8 mouse cellular contexts compared by ENCODE assay signal in the genomic region with DNA sequence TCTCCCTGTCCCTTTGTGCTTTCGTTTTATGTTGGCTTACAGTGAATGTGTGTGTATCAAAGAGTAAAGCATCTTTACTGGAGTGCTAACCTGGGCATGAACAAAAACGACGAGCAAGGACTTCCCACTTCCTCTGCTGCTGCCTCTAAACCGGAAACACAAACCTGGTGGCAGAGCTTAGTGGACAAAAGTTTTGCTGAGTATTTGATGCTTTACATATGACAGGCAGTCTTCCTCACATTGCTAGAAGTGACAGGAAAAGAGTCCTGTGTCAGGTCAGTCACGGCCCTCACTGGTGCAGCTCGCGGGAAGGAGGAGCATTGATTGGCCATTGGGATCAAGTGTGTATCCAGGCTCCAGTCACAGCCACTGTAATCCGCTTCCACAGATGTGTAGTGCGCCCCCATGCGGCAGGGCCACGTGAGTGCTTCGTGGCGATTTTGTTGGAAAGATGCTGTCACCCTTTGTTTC. TPM values are rescaled to one million over a fixed set of nuclear protein-coding genes. Genes with fewer than 3 reads are reported as not detected.
A peak's percentile ranks its signal among the peaks of the same experiment; 100 is the strongest.
DNase-seq lines count a peak whose midpoint lies in the region; ATAC-seq and TF ChIP-seq lines count a peak whose summit lies in the region.

No protein-coding gene starts in this region.

- peak; percentile 90 for DNase-seq in CD4-positive, CD25-positive, alpha-beta regulatory T cell, adult 2 months (ENCODE audit: low read depth, low spot score)
- DNase-seq in kidney, postnatal 10 days: peak; percentile 89
- peak; percentile 87 for DNase-seq in liver, embryonic 11.5 days (ENCODE audit: low spot score)
- DNase-seq in spleen, postnatal 4 days (ENCODE audit: low spot score in 2 of 2): peak; percentile 86 to 93

- peak overlapping the region; percentile 56 for H3K9ac ChIP-seq in heart, embryonic 14.5 days (ENCODE audit: low read length)
- peak overlapping the region; percentile 50 for H3K9ac ChIP-seq in liver, embryonic 11.5 days (ENCODE audit: low read depth, low read length)

- peak overlapping the region; percentile 55 for H3K4me3 ChIP-seq in brown adipose tissue, adult 24 weeks (ENCODE audit: insufficient read depth, low read depth, low read length)
- H3K4me3 ChIP-seq in heart, embryonic 14.5 days (ENCODE audit: control insufficient read depth in 1 of 2, insufficient read depth in 1 of 2, low read depth in 1 of 2, low read length in 2 of 2): peak overlapping the region; percentile 44 to 45
- peak overlapping the region; percentile 52 for H3K4me3 ChIP-seq in liver, embryonic 11.5 days (ENCODE audit: low read depth, low read length)
- H3K4me3 ChIP-seq in myocyte: no peak overlapping the region

- peaks cover 41% of the 10 kb centered on the region for H3K4me1 ChIP-seq in brown adipose tissue, adult 24 weeks (ENCODE audit: control insufficient read depth, insufficient read depth, insufficient read length, low read length)
- peaks cover 38 to 82% of the 10 kb centered on the region in 2 experiments for H3K4me1 ChIP-seq in heart, embryonic 14.5 days (ENCODE audit: control insufficient read depth in 2 of 2, insufficient read depth in 2 of 2, low read length in 2 of 2)
- peaks cover 55% of the 10 kb centered on the region for H3K4me1 ChIP-seq in liver, embryonic 11.5 days (replicated peaks; ENCODE audit: control insufficient read depth, insufficient read depth, low read length)

- no peaks in the 10 kb centered on the region for H3K9me3 ChIP-seq in heart, embryonic 14.5 days (ENCODE audit: control insufficient read depth, low read length)
- H3K9me3 ChIP-seq in liver, embryonic 11.5 days (ENCODE audit: control insufficient read depth, low read length): no peaks in the 10 kb centered on the region

- H3ac ChIP-seq in myocyte (ENCODE audit: control insufficient read depth, insufficient read length): no peak overlapping the region

- no peak for TF ChIP-seq POLR2A in myocyte (IDR thresholded peaks at IDR 0.05; ENCODE audit: insufficient read length, low read depth)

- H3K27ac ChIP-seq in brown adipose tissue, adult 24 weeks (replicated peaks; ENCODE audit: low read depth, low read length): no peak overlapping the region
- H3K27ac ChIP-seq in heart, embryonic 14.5 days (replicated peaks in 1 of 2; ENCODE audit: control insufficient read depth in 1 of 2, insufficient read depth in 1 of 2, low read depth in 2 of 2, low read length in 2 of 2): no peak overlapping the region
- H3K27ac ChIP-seq in liver, embryonic 11.5 days (ENCODE audit: low read depth, low read length): no peak overlapping the region

- peak overlapping the region; percentile 64 for H3K4me2 ChIP-seq in heart, embryonic 14.5 days (ENCODE audit: low read length)
- H3K4me2 ChIP-seq in liver, embryonic 11.5 days: peak overlapping the region; percentile 65
- H3K4me2 ChIP-seq in myocyte (ENCODE audit: low read depth): peak overlapping the region; percentile 58

- no peaks in the 10 kb centered on the region for H3K27me3 ChIP-seq in heart, embryonic 14.5 days (ENCODE audit: control insufficient read depth, insufficient read depth, low read length)
- no peaks in the 10 kb centered on the region for H3K27me3 ChIP-seq in liver, embryonic 11.5 days (replicated peaks; ENCODE audit: control insufficient read depth, insufficient read depth, low read length)
- no peaks in the 10 kb centered on the region for H3K27me3 ChIP-seq in myocyte (ENCODE audit: control insufficient read depth, insufficient read depth, insufficient read length)

- H3K36me3 ChIP-seq in heart, embryonic 14.5 days (ENCODE audit: control insufficient read depth, insufficient read depth, low read length): peaks cover 5% of the 10 kb centered on the region; the same call in 1 of the 2 replicates
- H3K36me3 ChIP-seq in liver, embryonic 11.5 days (ENCODE audit: control insufficient read depth, insufficient read depth, low read length): no peaks in the 10 kb centered on the region
- peaks cover 4% of the 10 kb centered on the region for H3K36me3 ChIP-seq in myocyte (ENCODE audit: control insufficient read depth, insufficient read depth)

- 1% methylated on average over 13 of the region's 13 CpGs for WGBS in heart, embryonic 14.5 days
- under 1% methylated on average over 13 of the region's 13 CpGs for WGBS in liver, embryonic 11.5 days

- H3K79me2 ChIP-seq in myocyte (ENCODE audit: control insufficient read depth, insufficient read depth): peaks cover 97% of the 10 kb centered on the region

- peak; percentile 91 for ATAC-seq in erythroid progenitor cell, adult 5-6 weeks (replicated peaks; ENCODE audit: low FRiP score, poor library complexity, severe bottlenecking)
- ATAC-seq in heart, embryonic 14.5 days (ENCODE audit: insufficient number of reproducible peaks, insufficient read depth, low FRiP score, low read depth): peak; percentile 61; the same call in 1 of the 2 replicates
- ATAC-seq in liver, embryonic 11.5 days (replicated peaks; ENCODE audit: low FRiP score): peak; percentile 82

TF ChIP-seq in myocyte, 11 proteins besides CTCF, POLR2A, EP300 and RAD21:
- TF ChIP-seq MYOG (IDR thresholded peaks at IDR 0.05; ENCODE audit: control insufficient read depth in 1 of 3, insufficient read depth in 1 of 3, insufficient read length in 2 of 3, low read depth in 2 of 3): peak in 1 of 3 experiments; percentile 8
- TF ChIP-seq POLR2AphosphoS2 (IDR thresholded peaks at IDR 0.05; ENCODE audit: insufficient read length, low read depth): no peak
TF ChIP-seq in myocyte: peak in this region for 1.

RNA-seq across cellular contexts. Expression of a gene that starts 35.7 kb away (rescaled TPM):
- polyA plus RNA-seq in brown adipose tissue, adult 24 weeks (2012; ENCODE audit: insufficient read depth, insufficient read length, missing spikeins): 51.3 and 54.7 TPM in 2 replicates
- 15.9 and 28.1 TPM in 2 replicates for total RNA-seq in erythroid progenitor cell, adult 5-6 weeks (2015; ENCODE audit: low replicate concordance)
- total RNA-seq in erythroid progenitor cell, adult 5-6 weeks (2017; ENCODE audit: low replicate concordance): 13.2 and 28.7 TPM in 2 replicates
- polyA plus RNA-seq in heart, embryonic 14.5 days (2014; fragmentation: Nextera tagmentation; extraction: Ambion mirVana): 28.9 and 34.5 TPM in 2 replicates
- polyA plus RNA-seq in liver, embryonic 11.5 days (2014; fragmentation: Nextera tagmentation; extraction: Ambion mirVana): 12.5 and 13.6 TPM in 2 replicates
- polyA plus RNA-seq in myocyte (2012; fragmentation: generic; extraction: Trizol): 147 TPM
